Mouse (Mus musculus) heart, adult 2 months (tissue): Measurements from ENCODE around the gene Cox6b2. TPM values are rescaled to one million over a fixed set of nuclear protein-coding genes. Genes with fewer than 3 reads are reported as not detected.

ENCODE experiments used
- DNase-seq, 2 experiments: peaks; one replicate each; pipeline ENCODE4 v3.0.0; 2021
- H3K27ac ChIP-seq: fragments of 200-600 bp; 2 replicates; pipeline ENCODE4 v1.8.1; 2022
- H3K27me3 ChIP-seq: fragments of 200-500 bp; 2 replicates; pipeline ENCODE4 v1.6.1; 2012; ENCODE audit warnings: mild to moderate bottlenecking, low read length, inconsistent platforms, mixed read lengths; ENCODE audit not compliant: control insufficient read depth, insufficient read depth
- H3K36me3 ChIP-seq: fragments of 200-500 bp; 2 replicates; pipeline ENCODE4 v1.6.1; 2012; ENCODE audit warnings: low read length, inconsistent platforms; ENCODE audit not compliant: control insufficient read depth, insufficient read depth
- H3K4me1 ChIP-seq: fragments of 200-500 bp; 2 replicates; pipeline ENCODE4 v1.6.1; 2011; ENCODE audit warnings: low read length; ENCODE audit not compliant: control insufficient read depth, insufficient read depth
- H3K4me3 ChIP-seq: fragments of 200-600 bp; 2 replicates; pipeline ENCODE4 v1.8.1; 2022
- H3K79me2 ChIP-seq: fragments of 200-500 bp; replicated peaks from 2 replicates; pipeline ENCODE4 v1.6.1; 2012; ENCODE audit warnings: mild to moderate bottlenecking, inconsistent platforms, low read length, moderate library complexity, mixed read lengths; ENCODE audit not compliant: control insufficient read depth, insufficient read depth
- H3K9ac ChIP-seq: fragments of 200-500 bp; 2 replicates; pipeline ENCODE4 v1.6.1; 2012; ENCODE audit warnings: low read depth, mild to moderate bottlenecking, control low read depth, inconsistent platforms, low read length, mixed read lengths
- CTCF ChIP-seq: fragments of 200-600 bp; IDR thresholded peaks from 2 replicates; pipeline ENCODE4 v1.8.1; 2022; ENCODE audit warnings: antibody characterized with exemption, mild to moderate bottlenecking, moderate library complexity
- EP300 ChIP-seq: fragments of 200-500 bp; IDR thresholded peaks from 2 replicates; pipeline ENCODE4 v1.6.1; 2011; ENCODE audit warnings: low read depth, low read length, control low read depth; ENCODE audit not compliant: insufficient read depth
- POLR2A ChIP-seq: fragments of 200-500 bp; IDR thresholded peaks from 2 replicates; pipeline ENCODE4 v1.6.1; 2011; ENCODE audit warnings: mild to moderate bottlenecking, low read depth, low read length, control low read depth; ENCODE audit not compliant: insufficient read depth
- WGBS: fragments of 180-500 bp; shearing (Covaris S2); methylation state at CpG from one replicate; pipeline ENCODE4 v1.1.7; 2018; 5-methylcytosine and 5-hydroxymethylcytosine counted together
- intact Hi-C: fragments of 180-260 bp; cut with DNase I; formaldehyde crosslinking; loops from one replicate; pipeline ENCODE4 v1.15.1; 2025
- polyA plus RNA-seq: library from polyadenylated mRNA; depleted of rRNA; stranded (reverse); fragments of >200 nt; gene quantifications from 2 replicates; pipeline ENCODE4 v1.2.3, GENCODE M21; 2012
- total RNA-seq, 2 experiments: library from RNA; stranded (reverse); gene quantifications; 2 replicates each; pipeline ENCODE4 v1.2.3; 2021

Gene Cox6b2
- total and polyA plus RNA-seq, 3 experiments = 1.7 to 7.7 (median 3.5) TPM

DNA sequence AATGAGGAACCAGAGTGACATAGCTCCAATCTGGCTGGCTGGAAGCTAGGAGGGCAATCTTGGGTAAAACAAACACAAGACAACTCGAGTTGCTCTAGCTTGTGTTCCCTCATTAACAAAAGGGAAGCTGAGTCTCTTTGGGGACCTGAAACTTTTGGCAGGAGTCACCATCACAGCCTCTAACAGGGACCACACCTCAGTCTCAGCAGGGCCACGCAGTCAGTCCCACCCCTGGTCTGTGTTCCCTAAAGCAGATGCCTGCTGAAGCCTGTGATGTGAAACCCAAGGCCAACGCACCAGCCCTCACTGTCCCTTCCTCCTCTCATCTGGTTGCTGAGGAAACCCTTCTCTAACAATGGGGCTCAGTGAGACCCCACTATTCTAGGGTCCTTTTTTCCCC, 29.2 kb upstream of the Cox6b2 start:
- no peak for DNase-seq
- TF ChIP-seq EP300 (no peak), POLR2A (no peak), CTCF (no peak)
- intact Hi-C loops = no loop called here
- Histone ChIP-seq H3K4me3 (no peak overlapping the region), H3K4me1 (no peaks in the 10 kb centered on the region), H3K27me3 (peaks cover 2% of the 10 kb centered on the region; the same call in 1 of the 2 replicates), H3K79me2 (no peaks in the 10 kb centered on the region), H3K27ac (no peak overlapping the region), H3K9ac (no peak overlapping the region), H3K36me3 (no peaks in the 10 kb centered on the region)
- WGBS = 47% methylated on average over 3 of the region's 3 CpGs

DNA sequence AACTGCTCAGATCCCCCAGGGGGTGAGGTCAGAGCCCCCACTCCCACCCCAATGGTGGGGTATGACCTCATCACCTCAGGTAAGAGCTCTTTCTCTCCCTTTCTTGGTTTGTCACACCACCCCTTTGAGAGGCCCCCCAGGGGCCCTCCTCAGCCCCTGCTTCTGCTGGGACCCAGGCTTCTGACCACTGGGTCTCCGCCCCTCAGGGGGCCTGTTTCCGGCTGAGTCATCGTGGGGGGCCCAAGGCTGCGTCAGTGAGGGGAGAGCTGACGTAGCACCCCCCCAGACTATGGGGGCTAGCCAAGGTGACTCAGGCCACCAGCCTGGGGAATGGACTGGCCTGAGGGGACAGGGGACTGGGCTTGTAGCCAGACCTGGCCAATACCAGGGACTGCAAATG, 27.0 kb upstream of the Cox6b2 start:
- intact Hi-C loops = no loop called here
- Histone ChIP-seq H3K36me3 (no peaks in the 10 kb centered on the region), H3K4me3 (no peak overlapping the region), H3K4me1 (no peaks in the 10 kb centered on the region; the same call in 1 of the 2 replicates), H3K27me3 (peaks cover 15% of the 10 kb centered on the region; the same call in 1 of the 2 replicates), H3K27ac (no peak overlapping the region), H3K79me2 (no peaks in the 10 kb centered on the region), H3K9ac (no peak overlapping the region)
- WGBS = 24% methylated on average over 5 of the region's 5 CpGs
- TF ChIP-seq CTCF = no peak
- no peak for TF ChIP-seq EP300
- TF ChIP-seq POLR2A = no peak
- DNase-seq = no peak

DNA sequence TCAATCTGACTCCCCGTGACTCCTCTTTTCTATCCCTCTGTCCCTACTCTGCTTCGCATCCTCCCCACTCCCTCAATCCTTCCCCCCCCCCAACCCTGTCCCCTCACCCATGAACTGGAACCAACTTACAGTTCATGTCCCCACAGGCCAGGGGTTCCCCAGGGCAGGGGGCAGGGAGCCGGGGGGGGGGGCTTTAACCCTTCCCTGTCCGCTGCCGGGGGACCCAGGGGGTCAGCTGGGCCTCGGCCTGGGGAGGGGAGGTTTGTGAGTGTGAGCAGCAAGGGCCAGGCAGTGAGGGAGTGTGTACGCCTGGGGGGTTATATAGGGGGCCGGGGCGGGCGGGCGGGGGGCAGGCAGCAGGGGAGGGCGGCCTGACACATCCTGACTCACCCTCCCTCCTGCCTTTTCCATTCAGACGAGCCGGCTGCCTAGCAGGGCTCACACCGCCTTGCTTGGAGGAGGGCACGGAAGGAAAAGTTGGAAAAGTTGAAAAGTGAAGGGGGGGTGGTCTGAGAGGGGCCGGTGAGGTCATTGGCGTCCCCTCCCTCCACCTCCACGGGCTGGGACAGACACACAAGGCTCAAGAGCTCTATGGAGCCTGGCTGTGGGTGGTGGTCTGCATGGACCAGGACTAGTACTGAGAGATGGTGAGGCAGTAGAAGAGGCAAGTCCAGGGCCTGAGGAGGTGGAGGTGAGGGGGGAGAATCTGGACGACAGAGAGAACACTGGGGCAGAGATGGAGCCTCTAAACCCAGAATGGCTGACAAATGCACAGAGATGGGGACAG, 25.1 kb upstream of the Cox6b2 start:
- intact Hi-C loops = no loop called here
- H3K4me3 ChIP-seq = no peak overlapping the region
- 7% methylated on average over 20 of the region's 20 CpGs for whole genome bisulfite sequencing
- no peak overlapping the region for H3K27ac ChIP-seq
- H3K36me3 ChIP-seq = no peaks in the 10 kb centered on the region
- TF ChIP-seq CTCF (no peak), POLR2A (no peak), EP300 (no peak)
- H3K4me1 ChIP-seq = no peaks in the 10 kb centered on the region; the same call in 1 of the 2 replicates
- peaks cover 15% of the 10 kb centered on the region; the same call in 1 of the 2 replicates for H3K27me3 ChIP-seq
- no peaks in the 10 kb centered on the region for H3K79me2 ChIP-seq
- no peak overlapping the region for H3K9ac ChIP-seq
- DNase-seq = no peak

DNA sequence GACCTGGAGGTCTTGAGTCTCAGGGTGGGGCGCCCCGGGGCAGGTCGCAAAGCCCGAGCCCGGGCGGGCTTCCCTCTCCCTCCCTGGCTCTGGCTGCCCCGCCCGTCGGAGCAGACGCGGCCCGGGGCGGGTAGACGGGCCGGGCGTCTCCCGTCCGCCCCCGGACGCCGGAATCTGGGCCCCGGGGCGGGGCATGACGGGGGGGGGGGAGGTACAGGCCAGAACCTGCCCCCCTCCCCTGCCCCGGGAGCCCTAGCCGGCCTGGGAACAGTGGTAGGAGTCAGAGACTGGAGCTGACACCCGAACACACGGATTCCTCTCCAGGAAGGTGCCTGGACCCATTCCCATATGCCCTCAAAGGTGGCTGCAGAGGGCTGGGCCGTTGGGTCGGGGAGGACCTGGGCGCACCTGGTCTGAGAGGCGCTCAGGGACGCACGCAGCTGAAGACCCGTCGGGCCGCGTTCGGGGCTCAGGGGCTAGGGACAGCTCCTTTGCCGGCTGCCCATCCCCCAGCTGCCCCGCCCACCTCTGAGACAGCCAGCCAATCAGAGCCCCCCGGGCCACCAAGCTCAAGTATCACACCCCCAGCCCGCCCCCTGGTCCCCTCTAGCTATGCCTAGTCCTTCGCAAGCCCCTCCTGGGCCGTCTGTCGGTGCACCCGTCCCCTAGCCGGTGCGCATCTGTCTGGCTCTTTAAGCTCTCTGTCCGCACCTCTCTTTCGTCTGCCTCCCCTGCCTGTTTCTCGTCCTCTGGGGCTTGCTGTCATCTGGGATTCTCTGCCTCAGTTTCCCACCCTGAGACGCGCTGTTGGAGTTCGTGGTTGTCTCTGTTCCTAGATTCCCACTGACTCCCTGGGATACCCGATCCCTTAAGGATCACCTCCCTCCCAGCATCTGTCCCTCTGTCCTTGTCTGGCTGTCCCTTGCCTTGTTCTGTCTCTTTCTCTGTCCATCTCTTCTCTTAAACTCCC, 24.3 kb upstream of the Cox6b2 start:
- peak overlapping the region; percentile 47 for H3K4me3 ChIP-seq
- H3K79me2 ChIP-seq = no peaks in the 10 kb centered on the region
- 2% methylated on average over 41 of the region's 56 CpGs for WGBS
- H3K27ac ChIP-seq = no peak overlapping the region
- H3K27me3 ChIP-seq = peaks cover 15% of the 10 kb centered on the region; the same call in 1 of the 2 replicates
- peak overlapping the region; percentile 60 for H3K9ac ChIP-seq
- peak; percentile 62 to 64 for DNase-seq
- H3K4me1 ChIP-seq = no peaks in the 10 kb centered on the region; the same call in 1 of the 2 replicates
- TF ChIP-seq EP300 (no peak), POLR2A (no peak), CTCF (no peak)
- H3K36me3 ChIP-seq = no peaks in the 10 kb centered on the region
- intact Hi-C loops = no loop called here

DNA sequence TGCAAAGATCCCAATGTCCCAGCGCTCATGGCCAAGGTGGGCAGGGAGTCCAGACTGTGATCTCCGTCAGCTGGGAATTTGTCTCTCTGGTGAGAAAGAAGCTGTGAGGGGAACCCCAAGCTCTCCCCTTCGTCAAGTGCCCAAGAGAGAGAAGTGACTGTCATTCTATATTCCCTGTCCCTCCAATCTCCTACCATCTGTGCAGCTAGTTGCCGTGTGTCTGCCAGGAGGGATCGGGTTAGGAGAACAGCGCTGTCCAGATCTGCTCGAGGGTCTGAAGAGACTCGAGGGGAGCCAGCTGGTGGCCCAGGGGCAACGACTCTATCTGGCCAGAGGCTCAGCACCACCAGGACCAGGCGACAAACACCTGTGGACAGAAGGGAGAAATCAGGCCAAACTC, 23.2 kb upstream of the Cox6b2 start:
- no peaks in the 10 kb centered on the region for H3K36me3 ChIP-seq
- no peaks in the 10 kb centered on the region for H3K79me2 ChIP-seq
- DNase-seq = no peak
- H3K9ac ChIP-seq = no peak overlapping the region
- no peak overlapping the region for H3K4me3 ChIP-seq
- H3K4me1 ChIP-seq = no peaks in the 10 kb centered on the region; the same call in 1 of the 2 replicates
- 47% methylated on average over 10 of the region's 10 CpGs for WGBS
- no peak overlapping the region for H3K27ac ChIP-seq
- H3K27me3 ChIP-seq = peaks cover 14% of the 10 kb centered on the region; the same call in 1 of the 2 replicates
- intact Hi-C loops = no loop called here
- TF ChIP-seq CTCF (no peak), EP300 (no peak), POLR2A (no peak)
